Mouse (Mus musculus): ENCODE data around the gene Vps37b. TPM values are rescaled to one million over a fixed set of nuclear protein-coding genes. Genes with fewer than 3 reads are reported as not detected.
A peak's percentile ranks its signal among the peaks of the same experiment; 100 is the strongest.

Gene Vps37b
- total RNA-seq, 2 experiments from 2014 or later = 46.7 to 50.6 TPM

GRCm38 (mm10) chr5:124027702-124028470, 4.2 kb downstream of the Vps37b start:
- intact Hi-C loops (cut with DNase I) = no loop called here
- no peak for DNase-seq (ENCODE audit: low spot score in 2 of 2)

GRCm38 (mm10) chr5:124026568-124026967, 5.5 kb downstream of the Vps37b start:
- intact Hi-C loops (cut with DNase I) = no loop called here
- DNase-seq (ENCODE audit: low spot score in 2 of 2) = no peak

- DNase-seq (ENCODE audit: low spot score in 2 of 2) = no peak
- intact Hi-C loops (cut with DNase I) = no loop called here
These were observed 6.3 kb downstream of the Vps37b start for GRCm38 (mm10) chr5:124025587-124026441.

- no peak for DNase-seq (ENCODE audit: low spot score in 2 of 2)
- intact Hi-C loops (cut with DNase I) = no loop called here
These were observed 6.9 kb downstream of the Vps37b start for GRCm38 (mm10) chr5:124025146-124025545.

- intact Hi-C loops (cut with DNase I) = no loop called here
- no peak for DNase-seq (ENCODE audit: low spot score in 2 of 2)
These were observed 7.4 kb downstream of the Vps37b start for GRCm38 (mm10) chr5:124024677-124025076.

GRCm38 (mm10) chr5:124022365-124022764, 9.7 kb downstream of the Vps37b start:
- intact Hi-C loops (cut with DNase I) = no loop called here
- DNase-seq (ENCODE audit: low spot score in 2 of 2) = no peak

- intact Hi-C loops (cut with DNase I) = no loop called here
- DNase-seq (ENCODE audit: low spot score in 2 of 2) = no peak
These were observed 10.4 kb downstream of the Vps37b start for GRCm38 (mm10) chr5:124021701-124022100.

GRCm38 (mm10) chr5:124021148-124021547, 10.9 kb downstream of the Vps37b start:
- DNase-seq (ENCODE audit: low spot score in 2 of 2) = no peak
- intact Hi-C loops (cut with DNase I) = no loop called here

- peak; percentile 84 to 98 for DNase-seq (ENCODE audit: low spot score in 2 of 2)
- intact Hi-C loops (cut with DNase I) = loop anchor here (1.0 kb wide), 1 partner anchor 24 kb away; no protein-coding TSS in a partner anchor
These were observed 12.5 kb downstream of the Vps37b start for GRCm38 (mm10) chr5:124019348-124020216.

GRCm38 (mm10) chr5:124018651-124019050, 13.4 kb downstream of the Vps37b start:
- no peak for DNase-seq (ENCODE audit: low spot score in 2 of 2)
- intact Hi-C loops (cut with DNase I) = loop anchor here (1.0 kb wide), 1 partner anchor 25 kb away; no protein-coding TSS in a partner anchor

- DNase-seq (ENCODE audit: low spot score in 2 of 2) = no peak
- intact Hi-C loops (cut with DNase I) = no loop called here
These were observed 14.1 kb downstream of the Vps37b start for GRCm38 (mm10) chr5:124017941-124018340.

GRCm38 (mm10) chr5:124016291-124016821, 15.7 kb downstream of the Vps37b start:
- intact Hi-C loops (cut with DNase I) = no loop called here
- DNase-seq (ENCODE audit: low spot score in 2 of 2) = no peak

- DNase-seq (ENCODE audit: low spot score in 2 of 2) = no peak
- intact Hi-C loops (cut with DNase I) = no loop called here
These were observed 16.3 kb downstream of the Vps37b start for GRCm38 (mm10) chr5:124015727-124016126.

- no peak for DNase-seq (ENCODE audit: low spot score in 2 of 2)
- intact Hi-C loops (cut with DNase I) = no loop called here
These were observed 17.2 kb downstream of the Vps37b start for GRCm38 (mm10) chr5:124014791-124015251.

GRCm38 (mm10) chr5:124014180-124014579, 17.9 kb downstream of the Vps37b start:
- intact Hi-C loops (cut with DNase I) = no loop called here
- no peak for DNase-seq (ENCODE audit: low spot score in 2 of 2)

- intact Hi-C loops (cut with DNase I) = no loop called here
- no peak for DNase-seq (ENCODE audit: low spot score in 2 of 2)
These were observed 18.3 kb downstream of the Vps37b start for GRCm38 (mm10) chr5:124013747-124014146.

GRCm38 (mm10) chr5:124012885-124013284, 19.2 kb downstream of the Vps37b start:
- DNase-seq (ENCODE audit: low spot score in 2 of 2) = no peak
- intact Hi-C loops (cut with DNase I) = no loop called here

GRCm38 (mm10) chr5:124011927-124012326, 20.1 kb downstream of the Vps37b start:
- intact Hi-C loops (cut with DNase I) = no loop called here
- DNase-seq (ENCODE audit: low spot score in 2 of 2) = no peak

- no peak for DNase-seq (ENCODE audit: low spot score in 2 of 2)
- intact Hi-C loops (cut with DNase I) = no loop called here
These were observed 21.0 kb downstream of the Vps37b start for GRCm38 (mm10) chr5:124010910-124011655.

Data from left cerebral cortex, postnatal 25 days (tissue).